Mouse (Mus musculus) CD8-positive naive resting alpha-beta T cell, adult 2 months (primary cell): ENCODE data around the gene Sucnr1.
"Not testable (repeated sequence)": the region's sequence is repeated elsewhere in the genome, so short reads cannot be mapped to it uniquely, and the experiment has no call there.

Experiments used
- DNase-seq, 2 experiments: peaks; one replicate each; pipeline ENCODE4 v3.0.0; 2022; ENCODE audit warnings: low read depth in 2 of 2, low spot score in 2 of 2

Sucnr1 gene

GRCm38 (mm10) chr3:60081648-60082047 is at the start of gene Sucnr1:
Gene Sucnr1, plus strand, starts transcription at chr3:60081869.
- DNase-seq = no peak

DNA sequence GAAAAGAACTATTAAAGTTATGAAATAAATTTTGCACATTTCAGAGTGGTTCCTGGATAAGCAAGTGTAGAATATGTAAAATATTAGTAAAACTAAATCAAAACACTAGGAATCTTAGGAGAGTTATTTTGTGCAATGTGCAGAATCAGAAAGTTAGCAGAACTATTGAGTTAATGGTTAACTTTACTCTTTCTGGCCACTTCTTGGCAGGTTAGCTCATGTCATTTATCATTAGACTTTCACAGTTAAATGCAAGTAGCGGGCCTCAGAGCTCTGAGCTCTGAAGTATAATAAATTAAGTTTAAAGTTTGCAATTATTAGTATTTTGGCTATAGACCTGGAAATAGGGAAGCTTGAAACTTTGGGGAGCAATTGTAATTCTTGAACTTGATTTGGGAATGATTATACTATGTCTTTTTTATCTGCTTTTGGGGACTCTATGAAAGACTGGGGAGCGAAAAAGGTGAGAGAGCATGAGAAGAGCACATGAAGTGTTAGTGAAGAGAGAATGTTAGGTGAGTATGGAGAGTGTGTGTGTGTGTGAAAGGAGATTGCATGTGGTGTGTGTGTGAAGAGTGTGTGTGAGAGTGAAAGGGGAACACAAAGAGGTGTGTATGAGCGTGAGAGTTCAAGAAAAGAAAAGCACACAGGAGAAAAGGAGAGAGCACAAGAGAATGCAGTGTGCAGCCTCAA is 35.3 kb upstream of the Sucnr1 start:
- no peak for DNase-seq

GRCm38 (mm10) chr3:60053231-60053927 is 28.3 kb upstream of the Sucnr1 start:
- no peak for DNase-seq

- DNase-seq = no peak
Measured at GRCm38 (mm10) chr3:60053931-60054330, 27.7 kb upstream of the Sucnr1 start.

- DNase-seq = no peak
Measured at GRCm38 (mm10) chr3:60056451-60056850, 25.2 kb upstream of the Sucnr1 start.

DNA sequence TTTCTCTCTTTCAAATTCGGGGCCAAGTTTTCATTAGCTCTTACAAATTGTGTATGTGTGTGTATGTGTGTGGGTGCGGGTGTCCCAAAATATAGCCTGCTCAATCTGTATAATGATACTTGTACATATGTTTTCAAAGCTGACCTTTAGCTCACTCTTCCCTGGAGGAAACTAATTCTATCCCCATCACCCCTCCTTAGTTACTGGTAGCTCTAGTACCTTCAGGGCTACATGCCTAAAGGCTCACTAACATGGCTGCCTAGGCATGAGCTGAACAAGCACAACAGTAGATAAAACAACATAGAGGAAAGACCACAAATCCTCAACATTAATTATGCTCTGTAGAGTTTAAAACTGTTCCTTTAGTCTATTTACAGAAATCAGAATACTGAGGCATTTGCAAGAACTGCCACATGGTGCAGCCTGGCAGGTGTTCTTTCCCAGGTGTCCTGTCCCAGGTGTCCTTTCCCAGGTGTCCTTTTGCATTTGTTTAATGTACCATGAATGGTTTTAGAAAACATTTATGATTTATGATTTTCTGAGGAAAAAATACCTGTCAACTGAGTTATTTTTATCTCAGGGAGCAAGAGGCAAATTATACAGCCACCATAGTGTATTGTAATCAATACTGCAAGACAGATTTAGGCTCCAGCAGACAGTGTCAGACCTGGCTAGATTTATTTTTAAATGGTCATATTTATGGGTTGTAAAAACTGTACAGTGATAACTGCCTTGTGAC is 24.4 kb upstream of the Sucnr1 start:
- DNase-seq = no peak

GRCm38 (mm10) chr3:60057809-60058082 is 23.9 kb upstream of the Sucnr1 start:
- DNase-seq = no peak

DNA sequence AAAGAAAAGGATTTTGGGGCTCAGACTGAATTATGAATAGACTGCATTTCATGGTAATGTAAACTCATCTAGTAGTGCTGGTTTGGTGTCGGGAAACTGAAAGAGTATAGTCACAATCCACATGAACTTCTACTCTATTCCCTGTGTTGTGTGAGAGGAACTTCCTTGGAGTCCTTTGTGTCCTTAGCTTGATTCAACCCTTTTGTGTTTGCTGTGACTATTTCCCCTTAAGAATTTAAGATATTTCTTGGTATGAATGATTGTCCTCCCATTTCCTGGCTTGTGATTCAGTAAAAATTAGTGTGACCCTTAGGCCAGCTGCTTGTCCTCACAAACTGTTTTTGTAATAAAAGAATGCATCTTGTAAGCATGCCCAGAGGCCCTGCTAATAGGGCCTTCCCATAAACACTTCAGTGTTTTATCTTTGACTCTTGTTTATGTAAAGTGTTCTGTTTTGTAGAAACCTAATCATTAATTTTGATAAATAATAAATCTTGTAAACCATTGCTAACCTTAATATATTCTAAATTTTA is 2.7 kb upstream of the Sucnr1 start:
- DNase-seq = no peak

DNA sequence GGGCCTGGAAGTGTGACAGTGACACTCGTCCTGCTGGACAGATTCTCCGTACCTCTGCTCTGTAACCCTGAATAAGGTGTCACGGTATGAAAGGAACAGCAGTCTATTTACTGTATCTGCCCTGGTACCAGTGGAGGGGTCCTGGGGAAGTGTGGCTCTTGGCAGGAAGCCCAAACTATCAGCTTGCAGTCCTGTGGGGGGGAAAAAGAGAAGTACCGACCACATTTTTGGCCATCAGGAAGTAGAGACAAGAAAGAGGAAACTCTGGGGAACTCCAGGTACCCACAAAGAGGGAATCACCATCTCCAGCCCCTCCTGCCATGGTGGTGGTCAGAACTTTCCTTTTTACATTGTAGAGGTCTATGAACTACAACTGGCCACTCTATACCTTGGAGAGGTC is 1.1 kb upstream of the Sucnr1 start:
- no peak for DNase-seq

- DNase-seq = no peak
Measured at GRCm38 (mm10) chr3:60082746-60083145, 1.1 kb downstream of the Sucnr1 start.

DNA sequence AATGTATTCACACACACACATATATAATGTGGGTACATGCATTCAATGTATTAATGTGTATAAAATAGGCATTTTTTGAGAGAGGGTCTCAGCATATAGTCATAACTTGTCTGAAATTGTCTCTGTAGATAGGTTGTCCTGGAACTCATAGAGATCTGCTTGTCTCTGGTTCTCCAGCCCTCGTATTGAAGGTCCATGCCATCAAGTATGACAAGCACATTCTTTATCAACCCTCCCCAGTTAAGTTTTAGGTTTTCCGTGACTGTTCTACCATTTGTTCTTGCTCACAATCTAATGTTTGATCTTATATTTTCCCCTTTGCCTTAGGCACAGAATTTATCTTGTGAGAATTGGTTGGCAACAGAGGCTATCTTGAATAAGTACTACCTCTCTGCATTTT is 4.1 kb downstream of the Sucnr1 start:
- DNase-seq = no peak

DNA sequence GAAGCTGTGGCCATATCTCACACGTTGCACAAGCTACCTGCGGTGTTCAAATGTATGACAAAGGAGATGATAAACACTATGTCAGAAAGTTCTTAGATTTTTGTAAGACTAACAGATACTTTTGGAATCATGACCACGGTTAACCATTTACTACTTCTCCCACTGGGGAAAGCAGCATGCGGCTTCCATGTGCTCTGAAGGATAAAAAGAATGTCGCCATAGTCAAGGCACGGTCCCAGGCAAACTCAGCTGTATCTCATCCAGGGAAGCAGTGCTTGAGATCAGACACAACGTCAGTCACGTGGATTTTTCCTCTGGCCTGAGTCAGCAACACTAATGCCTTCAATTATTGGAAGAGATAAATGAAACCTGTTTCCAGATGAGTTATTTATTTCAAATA is 9.7 kb downstream of the Sucnr1 start:
- no peak for DNase-seq

GRCm38 (mm10) chr3:60094386-60095156 is 12.9 kb downstream of the Sucnr1 start:
- no peak for DNase-seq

GRCm38 (mm10) chr3:60096941-60097340 is 15.3 kb downstream of the Sucnr1 start:
- DNase-seq = no peak

- DNase-seq = no peak
Measured at GRCm38 (mm10) chr3:60097485-60097884, 15.8 kb downstream of the Sucnr1 start.

DNA sequence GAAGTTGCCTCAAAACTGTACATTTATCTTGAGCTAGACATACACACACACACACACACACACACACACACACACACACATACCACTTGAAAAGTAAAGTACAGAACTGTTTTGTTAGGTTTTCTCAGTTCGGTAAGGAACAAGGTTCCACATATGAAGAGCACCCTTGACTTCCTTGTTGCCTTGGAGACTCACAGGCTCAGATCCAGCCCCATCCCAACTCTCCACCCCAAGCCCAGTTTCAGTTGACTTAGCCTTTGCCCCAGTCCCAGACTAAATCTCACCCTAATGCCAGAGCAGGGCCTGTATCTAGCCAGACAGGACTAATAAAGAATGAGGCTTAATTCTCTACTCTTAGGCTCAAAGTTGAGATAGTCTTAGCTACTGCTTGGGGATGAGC is 16.9 kb downstream of the Sucnr1 start:
- no peak for DNase-seq

- DNase-seq = no peak
Measured at GRCm38 (mm10) chr3:60104462-60105109, 22.9 kb downstream of the Sucnr1 start.

DNA sequence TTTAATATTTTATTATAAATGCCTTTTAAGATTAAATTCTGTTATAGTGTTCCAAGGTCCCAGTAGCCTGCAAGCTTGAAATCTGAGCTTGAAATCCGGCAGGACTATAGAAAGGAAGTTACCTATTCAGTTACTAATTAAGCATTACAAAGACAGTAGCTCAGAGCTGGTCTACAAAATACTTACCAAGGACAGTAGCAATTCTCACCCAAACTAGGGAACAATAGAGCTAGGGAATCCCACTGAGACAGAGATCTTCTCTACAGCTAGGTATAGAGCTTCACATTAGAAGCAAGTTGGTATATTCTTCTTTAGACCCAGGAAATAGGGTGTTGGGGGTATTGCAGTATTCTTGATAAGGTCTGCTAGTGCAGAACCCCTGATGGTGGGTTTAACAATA is 24.8 kb downstream of the Sucnr1 start:
- not testable (repeated sequence) for DNase-seq

DNA sequence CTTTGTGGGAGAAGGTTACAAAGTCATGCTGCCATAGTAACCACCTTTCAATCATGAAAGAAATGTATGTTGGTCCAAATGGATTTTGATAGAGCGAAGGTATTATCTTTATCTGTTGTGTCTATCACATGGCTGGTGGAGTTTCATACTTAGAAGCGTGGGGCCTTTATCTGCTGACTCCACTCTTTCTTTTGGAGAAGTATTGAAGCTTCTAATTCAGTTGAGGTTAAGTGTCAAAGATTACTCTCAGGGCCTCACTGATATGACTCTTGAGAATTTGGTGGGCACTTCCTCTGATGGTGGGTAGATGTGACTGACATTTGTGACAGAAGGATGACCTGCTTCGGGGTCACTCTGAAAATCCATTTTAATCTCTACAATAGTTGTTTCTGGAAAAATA is 26.1 kb downstream of the Sucnr1 start:
- DNase-seq = no peak

- no peak for DNase-seq
Measured at GRCm38 (mm10) chr3:60108815-60109214, 27.1 kb downstream of the Sucnr1 start.

- no peak for DNase-seq
Measured at GRCm38 (mm10) chr3:60111135-60111710, 29.6 kb downstream of the Sucnr1 start.
